Mouse (Mus musculus) thymus, postnatal 4 days (tissue): ENCODE measurements around the gene Fsd1.

ENCODE experiments used
- DNase-seq: peaks from one replicate; pipeline ENCODE4 v3.0.0; 2021

The Fsd1 gene

DNA sequence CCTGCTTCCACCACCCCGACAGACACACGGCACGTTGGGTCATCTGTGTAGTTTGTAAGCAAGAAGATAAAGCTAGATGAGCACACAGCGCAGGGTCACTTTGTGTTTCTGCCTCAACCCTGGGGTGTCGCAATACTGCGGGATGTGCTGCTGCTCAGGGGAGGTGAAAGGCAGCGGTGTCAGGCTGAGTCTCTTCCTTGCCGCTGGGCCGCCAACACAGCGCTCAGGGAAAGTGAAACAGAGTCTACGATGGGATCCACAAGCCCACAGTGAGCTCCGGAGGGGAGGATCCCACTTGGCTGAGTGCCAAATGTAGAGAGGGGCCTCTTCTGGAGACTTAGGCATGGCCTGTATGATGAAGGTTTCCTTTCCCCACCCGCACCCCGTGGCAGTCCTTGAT lies 23.1 kb upstream of the Fsd1 start:
- no peak for DNase-seq

DNA sequence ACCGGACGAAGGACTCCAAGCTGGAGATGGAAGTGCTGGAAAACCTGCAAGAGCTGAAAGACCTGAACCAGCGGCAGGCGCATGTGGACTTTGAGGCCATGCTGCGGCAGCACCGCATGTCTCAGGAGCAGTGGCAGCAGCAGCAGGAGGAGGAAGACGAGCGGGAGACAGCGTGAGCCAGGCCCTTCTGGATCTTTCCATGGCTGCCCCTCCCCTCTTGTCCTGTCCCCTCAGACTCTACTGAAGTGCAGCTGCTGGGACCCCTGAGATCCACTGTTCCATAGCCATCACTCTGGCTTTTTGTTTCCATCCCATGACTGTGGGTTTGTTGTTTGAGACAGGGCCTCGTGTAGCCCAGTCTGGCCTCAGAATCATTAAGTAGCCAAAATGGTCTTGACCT lies 21.8 kb upstream of the Fsd1 start:
- DNase-seq: no peak

- DNase-seq: no peak
Measured at GRCm38 (mm10) chr17:55964996-55965395, 21.3 kb upstream of the Fsd1 start.

GRCm38 (mm10) chr17:55967186-55967585 lies 19.1 kb upstream of the Fsd1 start:
- DNase-seq: no peak

DNA sequence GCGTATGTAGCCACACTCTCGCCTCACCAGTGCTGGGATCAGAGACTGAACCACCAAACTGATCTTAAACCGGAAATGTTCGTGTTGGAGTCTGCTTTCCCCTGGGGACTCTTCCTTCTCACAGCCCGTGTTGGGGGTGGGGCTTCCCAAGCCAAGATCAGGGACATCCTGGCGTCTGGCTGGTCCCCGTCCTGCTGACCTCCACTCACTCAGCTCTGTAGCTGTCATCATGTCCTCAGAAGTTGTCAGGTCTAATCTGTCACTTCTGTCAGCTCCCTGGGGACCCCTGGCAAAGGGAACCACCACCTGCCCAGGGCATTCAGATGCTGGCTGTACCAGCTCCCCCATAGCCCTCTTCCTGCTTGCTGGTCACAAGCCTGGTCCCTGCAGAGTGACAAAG lies 18.1 kb upstream of the Fsd1 start:
- DNase-seq: no peak

- peak; percentile 39 for DNase-seq
Measured at GRCm38 (mm10) chr17:55969560-55969959, 16.7 kb upstream of the Fsd1 start.

- no peak for DNase-seq
Measured at GRCm38 (mm10) chr17:55969966-55970891, 16.1 kb upstream of the Fsd1 start, which contains the start of gene Shd. Gene Shd (plus strand): TSS chr17:55970467.

DNA sequence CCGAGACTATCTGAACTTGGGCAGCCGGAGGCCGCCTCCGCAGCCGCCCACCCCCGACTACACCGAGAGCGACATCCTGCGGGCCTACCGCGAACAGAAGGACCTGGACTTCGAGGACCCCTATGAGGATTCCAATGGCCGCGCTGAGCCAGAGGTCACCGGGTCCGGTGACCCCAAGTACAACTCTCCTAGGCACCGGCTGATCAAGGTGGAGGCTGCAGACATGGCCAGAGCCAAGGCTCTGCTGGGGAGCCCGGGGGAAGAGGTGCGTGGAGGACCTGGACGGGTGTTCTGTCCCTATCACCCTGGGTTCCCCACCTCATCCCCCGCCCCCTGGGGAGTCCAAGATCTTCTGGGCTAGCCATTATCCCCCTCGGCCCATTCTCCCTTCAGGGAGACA lies 14.9 kb upstream of the Fsd1 start:
- DNase-seq: peak; percentile 8

GRCm38 (mm10) chr17:55976255-55976862 lies 9.9 kb upstream of the Fsd1 start:
- DNase-seq: peak; percentile 87

- no peak for DNase-seq
Measured at GRCm38 (mm10) chr17:55977301-55977700, 9.0 kb upstream of the Fsd1 start.

DNA sequence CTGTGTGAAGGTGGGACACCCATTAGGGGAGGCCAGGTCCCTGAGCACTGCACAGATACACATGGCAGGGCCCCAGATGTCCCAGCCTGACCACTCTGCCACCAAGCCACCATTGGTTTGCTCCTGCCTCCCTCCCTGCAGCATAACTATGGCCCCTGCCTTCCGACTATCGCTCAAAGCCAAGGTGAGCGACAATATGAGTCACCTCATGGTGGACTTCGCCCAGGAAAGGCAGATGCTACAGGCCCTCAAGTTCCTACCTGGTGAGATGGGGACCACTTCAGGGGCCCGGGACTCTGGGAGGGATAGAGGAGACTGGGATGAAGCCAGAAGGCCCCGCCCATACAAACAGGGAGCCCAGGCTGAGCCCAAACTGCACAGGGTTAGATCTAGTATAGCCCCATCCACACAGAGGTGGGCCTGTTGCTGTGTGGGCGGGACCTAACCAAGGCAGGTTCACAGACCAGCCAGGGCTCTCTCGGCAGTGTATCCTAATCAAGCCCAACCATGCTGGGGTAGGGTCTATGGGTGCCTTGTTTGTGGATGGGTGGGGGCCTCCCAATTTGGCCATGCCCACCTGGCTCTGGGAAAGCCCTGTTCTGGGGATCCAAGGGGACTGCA lies 4.1 kb downstream of the Fsd1 start:
- DNase-seq: no peak

- no peak for DNase-seq
Measured at GRCm38 (mm10) chr17:55996007-55996406, 9.7 kb downstream of the Fsd1 start.

DNA sequence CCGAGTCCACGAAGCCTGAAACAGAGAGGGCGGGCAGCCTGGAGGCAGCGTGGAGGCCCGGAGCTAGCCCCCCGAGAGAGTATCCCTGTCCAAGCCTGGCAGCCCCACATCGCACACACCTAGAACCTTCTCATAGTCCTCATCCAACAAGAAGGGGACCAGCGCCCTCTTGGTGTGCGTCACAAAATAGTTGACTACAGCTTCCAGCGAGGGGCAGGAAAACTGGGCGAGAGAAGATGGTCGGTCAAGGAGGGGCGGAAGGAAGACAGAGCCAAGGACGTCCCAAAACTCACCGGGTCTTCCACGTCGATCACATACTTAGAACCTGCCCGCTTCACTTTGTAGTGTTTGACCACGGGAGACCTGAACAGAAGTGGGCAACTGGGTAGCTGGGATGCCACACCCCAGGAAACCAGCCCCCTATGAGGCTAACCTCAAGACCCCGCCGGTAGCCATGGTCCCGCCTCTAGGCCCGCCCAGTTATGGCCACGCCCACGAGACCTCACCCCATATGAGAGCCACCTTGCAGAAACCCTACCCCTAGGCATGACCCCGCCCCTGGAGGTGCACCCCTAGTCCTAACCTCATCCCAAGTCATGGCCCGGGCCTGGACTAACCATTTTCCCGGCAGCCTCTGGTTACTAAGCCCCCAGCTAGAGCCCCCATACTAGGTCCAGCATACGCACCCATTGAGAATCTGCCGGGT lies 13.6 kb downstream of the Fsd1 start:
- no peak for DNase-seq

DNA sequence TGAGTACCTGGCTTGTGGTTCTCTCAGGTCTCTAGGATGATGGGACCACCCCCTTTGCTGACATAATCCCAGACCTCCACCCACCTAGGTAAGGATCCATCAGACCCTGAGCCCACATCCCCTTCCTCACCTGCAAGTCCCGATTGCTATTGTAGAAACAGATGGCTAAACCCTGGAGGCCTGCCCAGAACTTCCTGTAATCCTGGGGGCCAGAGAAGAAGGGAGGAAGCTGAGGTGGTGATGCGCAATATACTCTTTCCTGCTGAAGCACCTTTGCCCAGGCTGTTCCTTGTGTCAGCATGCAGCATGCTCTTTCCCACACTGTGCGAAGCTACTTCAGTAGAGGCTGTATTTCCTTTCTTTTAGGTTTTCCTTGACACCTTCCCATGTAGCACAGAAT lies 16.7 kb downstream of the Fsd1 start:
- no peak for DNase-seq

DNA sequence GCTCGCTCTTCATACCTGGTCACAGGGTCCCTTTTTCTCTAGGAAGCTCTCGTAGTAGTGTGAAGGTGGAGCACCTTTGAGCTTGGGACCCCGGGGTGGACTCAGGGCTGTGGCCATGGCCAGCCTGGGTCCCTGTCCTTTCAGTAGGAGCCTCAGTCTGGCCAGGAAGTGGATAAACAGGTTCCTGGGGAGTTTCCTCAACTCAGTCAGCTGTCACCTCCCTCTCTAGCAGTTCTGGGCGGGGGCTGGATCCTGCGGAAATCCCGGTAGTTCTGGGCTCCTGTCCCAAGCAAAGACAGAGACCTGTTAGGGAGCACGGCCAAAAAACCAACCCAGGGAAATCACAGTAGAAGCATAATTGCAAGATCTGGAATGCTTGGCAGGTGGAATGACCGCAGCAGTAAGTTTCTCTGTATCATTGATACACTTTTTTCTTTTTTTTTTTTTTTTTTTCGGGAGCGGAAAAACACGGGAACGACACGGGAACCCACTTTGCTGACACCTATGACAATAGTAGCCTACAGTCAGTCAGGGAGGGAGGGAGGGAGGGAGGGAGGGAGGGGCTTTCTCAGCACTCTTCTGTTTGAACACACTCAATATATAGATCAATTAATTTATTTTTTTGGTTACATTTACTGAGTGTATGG lies 19.2 kb downstream of the Fsd1 start, which contains the start of the genes Stap2 and Mpnd:
Gene Stap2, minus strand, starts transcription at position 170 of the 647 bp plus-strand sequence.
Gene Mpnd, plus strand, starts transcription at position 297 of the 647 bp plus-strand sequence.
- DNase-seq: peak; percentile 46

DNA sequence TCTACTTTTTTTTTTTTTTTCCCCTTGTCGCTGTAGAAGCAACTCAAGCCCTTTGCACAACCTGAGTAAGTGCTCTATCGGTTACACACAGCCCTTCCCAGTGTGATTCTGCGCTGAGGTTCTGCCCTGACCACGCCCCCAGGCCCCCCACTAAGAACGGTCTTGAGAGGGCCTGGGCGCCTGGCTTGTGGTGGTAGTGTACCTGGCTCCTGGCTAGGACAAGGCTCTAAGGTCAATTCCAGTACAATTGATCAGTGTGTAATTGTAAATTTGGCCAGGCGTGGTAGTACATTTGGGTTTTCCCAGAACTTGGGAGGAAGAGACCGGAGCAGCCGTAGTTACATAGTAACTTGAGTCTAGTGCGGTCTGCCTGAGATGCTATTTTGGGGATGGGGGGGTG lies 20.6 kb downstream of the Fsd1 start:
- no peak for DNase-seq

- DNase-seq: no peak
Measured at GRCm38 (mm10) chr17:56007444-56008355, 21.4 kb downstream of the Fsd1 start.

DNA sequence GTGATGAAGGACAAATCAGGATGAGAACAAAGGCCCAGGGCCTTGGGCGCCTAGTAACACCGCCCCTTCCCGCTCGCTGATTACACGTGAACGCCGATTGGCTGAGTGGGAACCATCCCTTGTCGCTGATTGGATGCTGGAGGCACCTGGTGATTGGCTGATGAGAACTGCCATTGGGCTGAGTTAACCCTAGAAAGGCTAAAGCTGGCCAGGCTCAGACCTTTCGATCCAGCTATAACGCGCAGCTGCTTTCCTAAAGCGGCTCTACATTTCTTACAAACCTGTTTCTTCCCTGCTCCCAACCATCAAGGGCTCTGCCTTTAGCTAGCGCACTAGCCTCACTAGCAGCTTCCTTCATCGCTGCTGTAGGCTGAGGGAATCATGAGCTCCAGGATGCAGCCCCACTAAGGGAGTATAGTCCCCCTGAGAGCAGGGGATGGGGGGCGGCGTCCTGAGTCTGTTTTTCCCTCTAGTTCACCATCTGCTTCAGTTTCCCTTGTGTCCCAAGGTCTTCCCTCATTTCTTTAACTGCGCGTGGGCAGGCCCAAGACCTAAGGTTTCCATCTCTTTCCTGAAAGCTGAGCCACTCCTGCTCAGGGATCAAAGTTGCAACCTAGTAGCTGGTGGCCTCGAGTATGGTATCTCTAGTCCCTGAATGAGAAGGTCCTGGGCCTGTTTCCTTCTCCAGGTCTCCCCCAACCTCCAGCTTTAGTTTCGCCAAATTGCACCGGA lies 22.2 kb downstream of the Fsd1 start:
- DNase-seq: peak; percentile 87

DNA sequence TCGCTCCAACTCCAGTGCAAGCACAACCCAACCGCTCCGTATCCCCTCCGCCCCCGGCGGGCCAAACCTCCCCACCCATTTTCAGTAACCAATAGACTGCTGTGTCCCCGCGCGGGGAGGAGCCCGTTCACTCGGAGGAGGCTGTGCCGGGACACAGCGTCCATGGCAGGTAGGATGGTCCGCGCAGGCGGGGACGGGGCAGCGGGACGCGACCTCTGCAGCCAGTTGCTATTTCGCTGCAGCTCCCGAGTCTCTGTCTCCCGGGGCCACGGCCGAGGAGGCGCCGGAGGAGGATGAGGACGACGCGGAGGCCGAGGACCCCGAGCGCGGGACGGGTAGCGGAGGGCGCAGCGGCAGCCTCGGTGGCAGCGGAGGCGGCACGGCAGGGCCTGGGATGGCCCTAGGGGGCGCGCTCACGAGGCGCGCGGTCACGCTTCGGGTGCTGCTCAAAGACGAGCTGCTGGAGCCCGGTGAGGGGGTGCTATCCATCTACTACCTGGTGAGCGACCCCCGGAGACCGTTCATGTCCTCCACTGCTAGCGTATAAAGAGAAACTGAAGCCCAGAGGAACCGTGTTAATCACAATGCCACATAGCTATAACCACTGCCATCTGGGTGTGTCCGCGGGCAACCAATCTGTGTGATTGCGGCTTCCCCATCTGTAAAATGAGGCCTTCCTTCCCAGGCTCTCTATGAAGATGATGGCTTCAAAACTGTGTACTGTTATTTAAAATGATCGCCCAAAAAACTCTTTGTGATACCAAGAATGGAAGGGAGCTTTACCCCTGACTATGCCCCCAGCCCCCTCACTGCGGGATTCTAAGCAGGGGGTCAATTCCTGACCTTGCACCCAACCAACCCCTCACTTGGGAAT lies 23.0 kb downstream of the Fsd1 start:
- peak; percentile 93 for DNase-seq

DNA sequence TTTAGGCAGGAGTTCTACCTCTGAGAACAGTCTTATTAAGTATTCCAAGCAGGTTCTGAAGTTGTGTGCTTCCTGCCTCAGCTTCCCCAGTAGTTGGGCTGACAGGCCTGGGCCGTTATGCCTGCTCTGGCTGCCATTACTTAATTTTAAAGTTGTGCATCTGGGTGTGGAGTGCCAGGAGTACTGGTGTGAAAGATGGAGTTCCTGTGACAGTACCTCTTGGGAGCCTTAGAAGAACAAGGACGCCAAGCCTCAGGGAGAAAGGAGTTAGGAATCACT lies 23.6 kb downstream of the Fsd1 start:
- DNase-seq: no peak
